Mouse (Mus musculus): ENCODE data around the gene Rrp12. TPM values are rescaled to one million over a fixed set of nuclear protein-coding genes. Genes with fewer than 3 reads are reported as not detected.
"Not testable (repeated sequence)": the region's sequence is repeated elsewhere in the genome, so short reads cannot be mapped to it uniquely, and the experiment has no call there.

Rrp12 gene
- total RNA-seq, 1 experiment: 48.6 TPM

DNA sequence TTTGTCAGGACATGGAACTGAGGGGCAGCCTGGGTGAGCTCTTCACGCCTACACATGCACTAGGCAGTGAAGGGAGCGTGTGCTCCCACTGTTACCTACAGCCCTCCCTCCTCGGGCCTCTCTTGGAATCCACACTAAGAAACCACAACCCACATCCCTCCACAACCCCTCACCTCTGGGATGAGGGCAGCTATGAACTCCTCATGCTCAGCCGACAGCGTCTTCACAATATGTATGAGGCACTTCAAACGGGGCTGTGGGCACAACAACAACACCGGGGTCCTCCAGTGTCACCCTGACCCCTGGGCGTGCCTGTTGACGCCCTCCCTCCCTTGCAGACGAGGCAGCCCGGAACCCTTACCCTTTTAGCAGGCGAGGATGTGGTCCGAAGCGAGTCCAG is 21.6 kb downstream of the Rrp12 start:
- H3K4me3 ChIP-seq (ENCODE audit: insufficient read depth in 1 of 2, low read depth in 1 of 2, low read length in 2 of 2, poor library complexity in 1 of 2, severe bottlenecking in 1 of 2): no peak overlapping the region
- no peak overlapping the region for H3K27ac ChIP-seq (ENCODE audit: insufficient read depth, low read depth, low read length, poor library complexity, severe bottlenecking)
- TF ChIP-seq HCFC1 (IDR thresholded peaks at IDR 0.05; ENCODE audit: borderline replicate concordance, insufficient read depth, low read length) (no peak), MAFK (IDR thresholded peaks at IDR 0.05; ENCODE audit: insufficient read depth, low read depth, low read length) (no peak), ZC3H11A (IDR thresholded peaks at IDR 0.05; ENCODE audit: borderline replicate concordance, low read depth, low read length) (no peak), ZNF384 (IDR thresholded peaks at IDR 0.05; ENCODE audit: low read depth, low read length) (no peak), CHD2 (IDR thresholded peaks at IDR 0.05; ENCODE audit: low read depth, low read length) (no peak)
- peaks cover 69% of the 10 kb centered on the region for H3K36me3 ChIP-seq (ENCODE audit: control insufficient read depth, insufficient read depth, low read length, poor library complexity, severe bottlenecking)
- in situ Hi-C loops (cut with MboI; ENCODE audit: low sequenced_read_pairs in 2 of 2, unreplicated experiment in 2 of 2): no loop called here
- H3K4me1 ChIP-seq (ENCODE audit: control insufficient read depth in 2 of 2, insufficient read depth in 2 of 2, low read length in 2 of 2, poor library complexity in 1 of 2): no peaks in the 10 kb centered on the region
- no peak for DNase-seq (ENCODE audit: low read depth, low spot score)
- H3K9me3 ChIP-seq (ENCODE audit: control insufficient read depth, insufficient read depth, low read depth, low read length): no peaks in the 10 kb centered on the region
- H3K9ac ChIP-seq (ENCODE audit: insufficient read depth, low read depth, low read length, poor library complexity, severe bottlenecking): no peak overlapping the region

DNA sequence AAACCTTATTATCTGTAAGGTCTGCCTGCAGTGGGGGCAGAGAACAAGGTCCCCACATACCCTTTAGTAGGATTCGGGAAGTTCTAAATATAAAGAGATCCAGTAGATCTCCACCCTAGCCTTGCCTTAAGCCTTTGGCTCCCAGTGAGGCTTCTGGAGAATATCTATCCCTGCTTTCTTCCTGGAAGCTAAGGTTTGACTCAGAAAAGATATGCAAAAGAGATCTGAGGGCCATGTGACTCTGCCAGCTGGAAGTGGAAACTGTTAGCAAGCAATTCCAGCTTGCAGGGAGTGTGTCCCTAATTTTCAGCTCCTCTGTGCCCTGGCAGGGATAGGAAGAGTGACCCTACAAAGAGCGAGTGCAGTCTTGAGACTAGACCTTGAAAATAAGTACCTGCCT is 23.7 kb downstream of the Rrp12 start:
- TF ChIP-seq ZNF384 (IDR thresholded peaks at IDR 0.05; ENCODE audit: low read depth, low read length) (no peak), MAFK (IDR thresholded peaks at IDR 0.05; ENCODE audit: insufficient read depth, low read depth, low read length) (no peak), CHD2 (IDR thresholded peaks at IDR 0.05; ENCODE audit: low read depth, low read length) (no peak), HCFC1 (IDR thresholded peaks at IDR 0.05; ENCODE audit: borderline replicate concordance, insufficient read depth, low read length) (no peak), ZC3H11A (IDR thresholded peaks at IDR 0.05; ENCODE audit: borderline replicate concordance, low read depth, low read length) (no peak)
- Histone ChIP-seq H3K4me1 (ENCODE audit: control insufficient read depth in 2 of 2, insufficient read depth in 2 of 2, low read length in 2 of 2, poor library complexity in 1 of 2) (no peaks in the 10 kb centered on the region), H3K4me3 (ENCODE audit: insufficient read depth in 1 of 2, low read depth in 1 of 2, low read length in 2 of 2, poor library complexity in 1 of 2, severe bottlenecking in 1 of 2) (no peak overlapping the region), H3K27ac (ENCODE audit: insufficient read depth, low read depth, low read length, poor library complexity, severe bottlenecking) (no peak overlapping the region), H3K36me3 (ENCODE audit: control insufficient read depth, insufficient read depth, low read length, poor library complexity, severe bottlenecking) (peaks cover 80% of the 10 kb centered on the region), H3K9ac (ENCODE audit: insufficient read depth, low read depth, low read length, poor library complexity, severe bottlenecking) (no peak overlapping the region), H3K9me3 (ENCODE audit: control insufficient read depth, insufficient read depth, low read depth, low read length) (no peaks in the 10 kb centered on the region)
- in situ Hi-C loops (cut with MboI; ENCODE audit: low sequenced_read_pairs in 2 of 2, unreplicated experiment in 2 of 2): no loop called here
- DNase-seq (ENCODE audit: low read depth, low spot score): no peak

DNA sequence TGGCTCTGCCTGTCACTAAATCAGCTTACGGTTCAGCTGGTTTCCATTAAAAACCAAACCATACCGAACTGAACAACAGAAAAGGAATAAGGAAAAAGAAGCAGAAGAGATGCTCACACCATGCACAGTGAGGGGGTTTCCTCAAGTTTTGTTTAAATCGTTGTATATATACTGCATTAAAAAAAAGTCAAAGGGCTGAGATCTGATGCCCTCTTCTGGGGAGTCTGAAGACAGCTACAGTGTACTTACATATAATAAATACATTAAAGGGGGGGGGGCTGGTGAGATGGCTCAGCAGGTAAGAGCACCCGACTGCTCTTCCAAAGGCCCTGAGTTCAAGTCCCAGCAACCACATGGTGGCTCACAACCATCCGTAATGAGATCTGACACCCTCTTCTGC is 26.0 kb downstream of the Rrp12 start:
- DNase-seq (ENCODE audit: low read depth, low spot score); H3K4me1 ChIP-seq (ENCODE audit: control insufficient read depth in 2 of 2, insufficient read depth in 2 of 2, low read length in 2 of 2, poor library complexity in 1 of 2); H3K27ac ChIP-seq (ENCODE audit: insufficient read depth, low read depth, low read length, poor library complexity, severe bottlenecking); H3K9ac ChIP-seq (ENCODE audit: insufficient read depth, low read depth, low read length, poor library complexity, severe bottlenecking); H3K9me3 ChIP-seq (ENCODE audit: control insufficient read depth, insufficient read depth, low read depth, low read length); H3K4me3 ChIP-seq (ENCODE audit: insufficient read depth in 1 of 2, low read depth in 1 of 2, low read length in 2 of 2, poor library complexity in 1 of 2, severe bottlenecking in 1 of 2); in situ Hi-C loops (cut with MboI; ENCODE audit: low sequenced_read_pairs in 2 of 2, unreplicated experiment in 2 of 2): not testable (repeated sequence)
- peaks cover 81% of the 10 kb centered on the region for H3K36me3 ChIP-seq (ENCODE audit: control insufficient read depth, insufficient read depth, low read length, poor library complexity, severe bottlenecking)

DNA sequence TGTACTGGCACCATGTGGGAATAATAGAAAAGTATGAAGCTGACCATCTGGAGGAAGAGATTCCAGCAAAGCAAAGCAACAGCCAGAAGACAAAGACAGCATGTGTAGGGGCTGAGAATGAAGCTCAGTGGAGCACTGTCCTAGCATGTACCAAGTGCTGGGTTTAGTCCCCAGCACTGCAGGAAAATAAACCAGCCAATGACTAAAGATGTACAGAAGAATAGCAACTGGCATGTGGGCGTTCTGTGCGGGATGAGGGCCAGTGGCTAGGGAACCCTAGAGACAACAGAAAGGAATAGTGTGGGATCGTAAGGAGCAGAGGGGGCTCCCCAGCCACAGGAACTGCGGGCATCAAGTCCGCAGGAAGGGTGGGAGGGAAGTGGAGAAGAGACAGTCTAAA is 26.7 kb downstream of the Rrp12 start:
- no peak for DNase-seq (ENCODE audit: low read depth, low spot score)
- in situ Hi-C loops (cut with MboI; ENCODE audit: low sequenced_read_pairs in 2 of 2, unreplicated experiment in 2 of 2): no loop called here
- Histone ChIP-seq H3K4me3 (ENCODE audit: insufficient read depth in 1 of 2, low read depth in 1 of 2, low read length in 2 of 2, poor library complexity in 1 of 2, severe bottlenecking in 1 of 2) (no peak overlapping the region), H3K27ac (ENCODE audit: insufficient read depth, low read depth, low read length, poor library complexity, severe bottlenecking) (no peak overlapping the region), H3K36me3 (ENCODE audit: control insufficient read depth, insufficient read depth, low read length, poor library complexity, severe bottlenecking) (peaks cover 76% of the 10 kb centered on the region), H3K9me3 (ENCODE audit: control insufficient read depth, insufficient read depth, low read depth, low read length) (no peaks in the 10 kb centered on the region), H3K9ac (ENCODE audit: insufficient read depth, low read depth, low read length, poor library complexity, severe bottlenecking) (no peak overlapping the region), H3K4me1 (ENCODE audit: control insufficient read depth in 2 of 2, insufficient read depth in 2 of 2, low read length in 2 of 2, poor library complexity in 1 of 2) (no peaks in the 10 kb centered on the region)
- TF ChIP-seq CHD2 (IDR thresholded peaks at IDR 0.05; ENCODE audit: low read depth, low read length) (no peak), ZC3H11A (IDR thresholded peaks at IDR 0.05; ENCODE audit: borderline replicate concordance, low read depth, low read length) (no peak), MAFK (IDR thresholded peaks at IDR 0.05; ENCODE audit: insufficient read depth, low read depth, low read length) (no peak), HCFC1 (IDR thresholded peaks at IDR 0.05; ENCODE audit: borderline replicate concordance, insufficient read depth, low read length) (no peak), ZNF384 (IDR thresholded peaks at IDR 0.05; ENCODE audit: low read depth, low read length) (no peak)

DNA sequence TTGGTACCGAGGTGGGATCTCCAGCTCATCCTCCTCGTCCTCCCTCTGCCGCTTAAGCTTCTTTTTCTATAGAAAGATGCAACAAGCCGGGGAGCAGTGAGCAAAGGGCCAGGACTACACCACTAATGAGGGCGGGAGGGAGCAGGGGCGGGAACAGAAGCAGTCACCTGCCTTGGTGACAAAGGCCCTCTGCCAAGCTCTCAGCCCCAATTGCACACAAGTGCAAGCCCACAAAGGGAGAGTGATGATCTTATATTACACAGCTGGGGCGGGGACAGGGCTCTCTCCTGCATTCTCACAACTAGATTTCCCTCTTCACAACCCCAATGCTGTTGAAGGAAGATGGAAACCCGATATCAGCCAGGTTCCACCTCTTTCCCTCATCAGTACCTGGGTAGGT is 29.3 kb downstream of the Rrp12 start:
- no peaks in the 10 kb centered on the region for H3K4me1 ChIP-seq (ENCODE audit: control insufficient read depth in 2 of 2, insufficient read depth in 2 of 2, low read length in 2 of 2, poor library complexity in 1 of 2)
- H3K36me3 ChIP-seq (ENCODE audit: control insufficient read depth, insufficient read depth, low read length, poor library complexity, severe bottlenecking): peaks cover 73% of the 10 kb centered on the region
- H3K4me3 ChIP-seq (ENCODE audit: insufficient read depth in 1 of 2, low read depth in 1 of 2, low read length in 2 of 2, poor library complexity in 1 of 2, severe bottlenecking in 1 of 2): no peak overlapping the region
- in situ Hi-C loops (cut with MboI; ENCODE audit: low sequenced_read_pairs in 2 of 2, unreplicated experiment in 2 of 2): no loop called here
- no peak overlapping the region for H3K9ac ChIP-seq (ENCODE audit: insufficient read depth, low read depth, low read length, poor library complexity, severe bottlenecking)
- TF ChIP-seq ZC3H11A (IDR thresholded peaks at IDR 0.05; ENCODE audit: borderline replicate concordance, low read depth, low read length): no peak
- no peak for TF ChIP-seq HCFC1 (IDR thresholded peaks at IDR 0.05; ENCODE audit: borderline replicate concordance, insufficient read depth, low read length)
- TF ChIP-seq ZNF384 (IDR thresholded peaks at IDR 0.05; ENCODE audit: low read depth, low read length): no peak
- TF ChIP-seq MAFK (IDR thresholded peaks at IDR 0.05; ENCODE audit: insufficient read depth, low read depth, low read length): no peak
- TF ChIP-seq CHD2 (IDR thresholded peaks at IDR 0.05; ENCODE audit: low read depth, low read length): no peak
- no peak overlapping the region for H3K27ac ChIP-seq (ENCODE audit: insufficient read depth, low read depth, low read length, poor library complexity, severe bottlenecking)
- DNase-seq (ENCODE audit: low read depth, low spot score): no peak
- no peaks in the 10 kb centered on the region for H3K9me3 ChIP-seq (ENCODE audit: control insufficient read depth, insufficient read depth, low read depth, low read length)

Measured in ES-E14 (cell line).